Mouse (Mus musculus): ENCODE results near the gene AA986860.

AA986860 gene

GRCm38 (mm10) chr1:130734452-130734851, 2.7 kb downstream of the AA986860 start:
- in situ Hi-C loops (cut with MboI, MseI), result no loop called here

GRCm38 (mm10) chr1:130734852-130735251, 3.1 kb downstream of the AA986860 start:
- in situ Hi-C loops (cut with MboI, MseI), result no loop called here

- in situ Hi-C loops (cut with MboI, MseI), result no loop called here
These were observed 5.7 kb downstream of the AA986860 start for GRCm38 (mm10) chr1:130737411-130737881.

- in situ Hi-C loops (cut with MboI, MseI), result no loop called here
These were observed 6.1 kb downstream of the AA986860 start for GRCm38 (mm10) chr1:130737916-130738315.

- in situ Hi-C loops (cut with MboI, MseI), result no loop called here
These were observed 6.9 kb downstream of the AA986860 start for GRCm38 (mm10) chr1:130738551-130739106.

- in situ Hi-C loops (cut with MboI, MseI), result no loop called here
These were observed 7.9 kb downstream of the AA986860 start for GRCm38 (mm10) chr1:130739636-130740035.

- in situ Hi-C loops (cut with MboI, MseI), result no loop called here
These were observed 8.5 kb downstream of the AA986860 start for GRCm38 (mm10) chr1:130740227-130740648.

GRCm38 (mm10) chr1:130740781-130741720, 9.3 kb downstream of the AA986860 start:
- in situ Hi-C loops (cut with MboI, MseI), result no loop called here

- in situ Hi-C loops (cut with MboI, MseI), result no loop called here
These were observed 10.4 kb downstream of the AA986860 start for GRCm38 (mm10) chr1:130742201-130742600.

- in situ Hi-C loops (cut with MboI, MseI), result no loop called here
These were observed 12.0 kb downstream of the AA986860 start for GRCm38 (mm10) chr1:130743775-130744174.

GRCm38 (mm10) chr1:130744217-130744616, 12.4 kb downstream of the AA986860 start:
- in situ Hi-C loops (cut with MboI, MseI), result no loop called here

GRCm38 (mm10) chr1:130744961-130745360, 13.2 kb downstream of the AA986860 start:
- in situ Hi-C loops (cut with MboI, MseI), result no loop called here

GRCm38 (mm10) chr1:130745591-130745990, 13.8 kb downstream of the AA986860 start:
- in situ Hi-C loops (cut with MboI, MseI), result no loop called here

GRCm38 (mm10) chr1:130746819-130747218, 15.0 kb downstream of the AA986860 start:
- in situ Hi-C loops (cut with MboI, MseI), result no loop called here

GRCm38 (mm10) chr1:130759689-130760088, 27.9 kb downstream of the AA986860 start:
- in situ Hi-C loops (cut with MboI, MseI), result no loop called here

- in situ Hi-C loops (cut with MboI, MseI), result no loop called here
These were observed 29.8 kb downstream of the AA986860 start for GRCm38 (mm10) chr1:130761597-130761996.

- in situ Hi-C loops (cut with MboI, MseI), result no loop called here
These were observed 30.4 kb downstream of the AA986860 start for GRCm38 (mm10) chr1:130762045-130762760.

- in situ Hi-C loops (cut with MboI, MseI), result no loop called here
These were observed 32.3 kb downstream of the AA986860 start for GRCm38 (mm10) chr1:130764027-130764461.

GRCm38 (mm10) chr1:130767066-130767465, 35.3 kb downstream of the AA986860 start:
- in situ Hi-C loops (cut with MboI, MseI), result no loop called here

GRCm38 (mm10) chr1:130769925-130770324, 38.1 kb downstream of the AA986860 start:
- in situ Hi-C loops (cut with MboI, MseI), result no loop called here

- in situ Hi-C loops (cut with MboI, MseI), result no loop called here
These were observed 38.7 kb downstream of the AA986860 start for GRCm38 (mm10) chr1:130770487-130770886.

- in situ Hi-C loops (cut with MboI, MseI), result no loop called here
These were observed 39.3 kb downstream of the AA986860 start for GRCm38 (mm10) chr1:130770981-130771494.

Measured in T-helper 2 cell (primary cell).